Mouse (Mus musculus) liver, embryonic 14.5 days (tissue): ENCODE measurements around the gene Grm7. TPM values are rescaled to one million over a fixed set of nuclear protein-coding genes. Genes with fewer than 3 reads are reported as not detected.

Experiments
- ATAC-seq: fragments of 200-750 bp; cut with Nextera tagmentation; 2 replicates; pipeline ENCODE4 v1.8.0; 2017; ENCODE audit warnings: moderate number of reproducible peaks, mild to moderate bottlenecking, moderate library complexity; ENCODE audit not compliant: insufficient read depth
- DNase-seq, 3 experiments: peaks; one replicate each; pipeline ENCODE4 v3.0.0-alpha.2; 2012 to 2013; ENCODE audit warnings: low read depth in 3 of 3, low spot score in 3 of 3
- H3K27ac ChIP-seq: fragments of 300-500 bp; sonication (generic); 2 replicates; pipeline ENCODE4 v1.5.1; 2014; ENCODE audit warnings: moderate library complexity, mild to moderate bottlenecking, control low read depth, inconsistent platforms
- H3K27me3 ChIP-seq: fragments of 300-500 bp; sonication (generic); 2 replicates; pipeline ENCODE4 v1.6.1; 2014; ENCODE audit warnings: mild to moderate bottlenecking, low read length, moderate library complexity; ENCODE audit not compliant: control insufficient read depth, insufficient read depth
- H3K36me3 ChIP-seq: fragments of 300-500 bp; sonication (generic); replicated peaks from 2 replicates; pipeline ENCODE4 v1.6.1; 2014; ENCODE audit warnings: low read depth; ENCODE audit not compliant: control insufficient read depth, insufficient read depth
- H3K4me1 ChIP-seq, 2 experiments: fragments of 200-500 bp in 1 of 2; fragments of 300-500 bp in 1 of 2; sonication (generic) in 1 of 2; replicated peaks; 2 replicates each; pipeline ENCODE4 v1.6.1; 2012 to 2014; ENCODE audit warnings: antibody characterized with exemption in 1 of 2, inconsistent platforms in 1 of 2, low read length in 1 of 2; ENCODE audit not compliant: control insufficient read depth in 2 of 2, insufficient read depth in 2 of 2
- H3K4me2 ChIP-seq: fragments of 300-500 bp; sonication (generic); 2 replicates; pipeline ENCODE4 v1.6.1; 2014; ENCODE audit warnings: low read depth, mild to moderate bottlenecking, control low read depth, moderate library complexity
- H3K4me3 ChIP-seq, 2 experiments: fragments of 200-500 bp in 1 of 2; fragments of 300-500 bp in 1 of 2; sonication (generic) in 1 of 2; 2 replicates each; pipeline ENCODE4 v1.5.1; 2012 to 2014; ENCODE audit warnings: low read depth in 2 of 2, low read length in 2 of 2, mild to moderate bottlenecking in 2 of 2, control low read depth in 1 of 2, inconsistent platforms in 1 of 2, moderate library complexity in 1 of 2; ENCODE audit not compliant: insufficient read depth in 1 of 2
- H3K9ac ChIP-seq: fragments of 300-500 bp; sonication (generic); replicated peaks from 2 replicates; pipeline ENCODE4 v1.6.1; 2014; ENCODE audit warnings: mild to moderate bottlenecking, control low read depth, moderate library complexity
- H3K9me3 ChIP-seq: fragments of 300-500 bp; sonication (generic); 2 replicates; pipeline ENCODE4 v1.6.1; 2016; ENCODE audit warnings: low read length, mixed read lengths; ENCODE audit not compliant: control insufficient read depth
- CTCF ChIP-seq: IDR thresholded peaks from 2 replicates; pipeline ENCODE4 v1.5.1; 2016; ENCODE audit warnings: antibody characterized with exemption, low read depth, control low read depth
- EP300 ChIP-seq: IDR thresholded peaks from 2 replicates; pipeline ENCODE4 v1.6.1; 2016; ENCODE audit warnings: antibody characterized with exemption, low read depth
- WGBS: fragments of 180-500 bp; shearing (Covaris S2); extraction: QIAGEN DNeasy Blood & Tissue Kit; methylation state at CpG from one replicate; pipeline ENCODE4 v1.1.7; 2014; ENCODE audit not compliant: insufficient replicate concordance; 5-methylcytosine and 5-hydroxymethylcytosine counted together
- polyA plus RNA-seq, 2 experiments: library from polyadenylated mRNA; depleted of rRNA in 1 of 2; stranded (reverse) in 1 of 2; unstranded in 1 of 2; fragments of >200 nt; fragmentation: Nextera tagmentation in 1 of 2; extraction: Ambion mirVana in 1 of 2; gene quantifications; 2 replicates each; pipeline versions ENCODE4 v1.2.1 to v1.2.3; 2012 to 2014

Grm7 gene
- polyA plus RNA-seq, 2 experiments: 0.01 TPM; not detected in 1

- Histone ChIP-seq H3K4me2 (no peak overlapping the region), H3K27ac (no peak overlapping the region), H3K9ac (no peak overlapping the region), H3K27me3 (no peaks in the 10 kb centered on the region), H3K4me1 (no peaks in the 10 kb centered on the region), H3K4me3 (no peak overlapping the region), H3K36me3 (no peaks in the 10 kb centered on the region), H3K9me3 (no peaks in the 10 kb centered on the region)
- no peak for DNase-seq
- TF ChIP-seq CTCF: no peak
- no peak for TF ChIP-seq EP300
- ATAC-seq: no peak
Measured at GRCm38 (mm10) chr6:111278516-111278915, 633.1 kb downstream of the Grm7 start.

DNA sequence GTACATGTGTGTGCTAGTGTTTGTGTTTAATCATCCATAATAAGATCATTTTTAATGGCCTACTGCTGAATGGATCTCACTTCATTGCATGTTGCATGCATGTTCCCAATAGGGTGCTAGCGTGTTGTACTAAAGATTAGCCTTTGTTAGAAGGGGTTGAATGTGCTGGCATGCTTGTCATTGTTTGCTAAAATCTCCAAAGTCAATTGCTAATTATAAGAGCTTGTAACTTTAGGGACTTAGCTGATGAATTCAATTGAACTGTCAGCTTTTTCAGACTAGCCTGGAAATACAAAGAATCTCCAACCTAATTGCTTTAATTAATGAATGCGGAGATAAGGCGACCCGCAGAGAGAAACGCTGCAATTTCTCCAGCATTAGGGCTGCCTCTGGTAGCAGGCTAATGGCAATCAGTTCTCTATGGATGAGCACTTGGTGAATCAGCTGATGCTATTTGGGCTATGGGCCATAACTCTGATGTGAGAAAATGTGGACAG, 648.2 kb downstream of the Grm7 start:
- DNase-seq: no peak
- WGBS: 58% methylated on average over 5 of the region's 5 CpGs
- Histone ChIP-seq H3K4me2 (no peak overlapping the region), H3K4me3 (no peak overlapping the region), H3K9ac (no peak overlapping the region), H3K27ac (no peak overlapping the region), H3K27me3 (no peaks in the 10 kb centered on the region), H3K36me3 (no peaks in the 10 kb centered on the region), H3K4me1 (no peaks in the 10 kb centered on the region), H3K9me3 (no peaks in the 10 kb centered on the region)
- TF ChIP-seq EP300: no peak
- TF ChIP-seq CTCF: no peak
- ATAC-seq: no peak

GRCm38 (mm10) chr6:111303912-111304555, 658.7 kb downstream of the Grm7 start:
- Histone ChIP-seq H3K27ac (no peak overlapping the region), H3K4me2 (no peak overlapping the region), H3K9ac (no peak overlapping the region), H3K4me1 (no peaks in the 10 kb centered on the region), H3K27me3 (no peaks in the 10 kb centered on the region), H3K36me3 (no peaks in the 10 kb centered on the region), H3K9me3 (no peaks in the 10 kb centered on the region), H3K4me3 (no peak overlapping the region)
- no peak for DNase-seq
- no peak for ATAC-seq
- TF ChIP-seq CTCF: no peak
- TF ChIP-seq EP300: no peak
- WGBS: 56% methylated on average over 3 of the region's 3 CpGs

DNA sequence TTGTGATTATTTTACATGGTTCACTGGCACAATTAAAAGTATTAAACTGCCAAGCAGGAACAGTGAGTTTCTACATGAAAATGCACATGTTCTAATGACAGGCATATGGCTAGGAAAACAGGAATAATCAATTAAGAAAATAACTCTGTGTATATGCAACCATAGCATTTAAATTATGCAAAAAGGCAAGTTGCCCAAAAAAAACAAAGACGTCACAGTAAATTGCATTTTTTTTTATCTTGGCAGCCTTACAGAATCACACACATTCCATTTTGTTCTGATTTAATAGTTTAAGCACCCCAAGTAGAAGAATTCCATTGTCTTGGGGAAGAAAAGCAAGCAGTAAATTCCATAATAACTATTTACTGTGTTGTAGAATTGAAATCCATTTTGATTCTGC, 716.3 kb downstream of the Grm7 start:
- DNase-seq (no peak), ATAC-seq (no peak)
- Histone ChIP-seq H3K27me3 (no peaks in the 10 kb centered on the region), H3K27ac (no peak overlapping the region), H3K4me1 (no peaks in the 10 kb centered on the region), H3K9ac (no peak overlapping the region), H3K9me3 (no peaks in the 10 kb centered on the region), H3K4me3 (no peak overlapping the region), H3K36me3 (no peaks in the 10 kb centered on the region), H3K4me2 (no peak overlapping the region)
- WGBS: 51% methylated on average over 1 of the region's 1 CpGs
- no peak for TF ChIP-seq CTCF
- TF ChIP-seq EP300: no peak

GRCm38 (mm10) chr6:111368111-111368510, 722.7 kb downstream of the Grm7 start:
- Histone ChIP-seq H3K36me3 (no peaks in the 10 kb centered on the region), H3K4me3 (no peak overlapping the region), H3K27ac (no peak overlapping the region), H3K4me1 (no peaks in the 10 kb centered on the region), H3K9me3 (no peaks in the 10 kb centered on the region), H3K4me2 (no peak overlapping the region), H3K9ac (no peak overlapping the region), H3K27me3 (no peaks in the 10 kb centered on the region)
- no peak for DNase-seq
- 80% methylated on average over 3 of the region's 3 CpGs for WGBS
- no peak for TF ChIP-seq CTCF
- no peak for TF ChIP-seq EP300
- no peak for ATAC-seq
